Mouse (Mus musculus) hindbrain, embryonic 10.5 days (tissue): ENCODE results near the gene Pdcd4. TPM values are rescaled to one million over a fixed set of nuclear protein-coding genes. Genes with fewer than 3 reads are reported as not detected.
"Not testable (repeated sequence)": the region's sequence is repeated elsewhere in the genome, so short reads cannot be mapped to it uniquely, and the experiment has no call there.

Source experiments
- DNase-seq: peaks from one replicate; pipeline ENCODE4 v3.0.0-alpha.2; 2017; ENCODE audit warnings: low spot score
- H3K27ac ChIP-seq: fragments of 300-500 bp; sonication (generic); 2 replicates; pipeline ENCODE4 v1.5.1; 2016; ENCODE audit warnings: mild to moderate bottlenecking, moderate library complexity
- H3K27me3 ChIP-seq: fragments of 300-500 bp; sonication (generic); 2 replicates; pipeline ENCODE4 v1.6.1; 2016; ENCODE audit warnings: mild to moderate bottlenecking; ENCODE audit not compliant: poor library complexity, insufficient read depth, severe bottlenecking
- H3K36me3 ChIP-seq: fragments of 300-500 bp; sonication (generic); 2 replicates; pipeline ENCODE4 v1.6.1; 2016; ENCODE audit warnings: mild to moderate bottlenecking, moderate library complexity
- H3K4me1 ChIP-seq: fragments of 300-500 bp; sonication (generic); replicated peaks from 2 replicates; pipeline ENCODE4 v1.6.1; 2016; ENCODE audit warnings: mild to moderate bottlenecking
- H3K4me3 ChIP-seq: fragments of 300-500 bp; sonication (generic); 2 replicates; pipeline ENCODE4 v1.5.1; 2016; ENCODE audit warnings: mild to moderate bottlenecking, moderate library complexity
- H3K9me3 ChIP-seq: fragments of 300-500 bp; sonication (generic); 2 replicates; pipeline ENCODE4 v1.6.1; 2016; ENCODE audit warnings: mild to moderate bottlenecking, moderate library complexity
- WGBS: fragments of 180-500 bp; shearing (Covaris S2); methylation state at CpG from one replicate; pipeline ENCODE4 v1.1.7; 2016; 5-methylcytosine and 5-hydroxymethylcytosine counted together
- polyA plus RNA-seq: library from polyadenylated mRNA; unstranded; fragments of >200 nt; fragmentation: Nextera tagmentation; extraction: Ambion mirVana; gene quantifications from 2 replicates; pipeline ENCODE4 v1.2.1, GENCODE M21; 2016

Pdcd4 gene
- polyA plus RNA-seq, 1 experiment from 2014 or later = 49.9 TPM

DNA sequence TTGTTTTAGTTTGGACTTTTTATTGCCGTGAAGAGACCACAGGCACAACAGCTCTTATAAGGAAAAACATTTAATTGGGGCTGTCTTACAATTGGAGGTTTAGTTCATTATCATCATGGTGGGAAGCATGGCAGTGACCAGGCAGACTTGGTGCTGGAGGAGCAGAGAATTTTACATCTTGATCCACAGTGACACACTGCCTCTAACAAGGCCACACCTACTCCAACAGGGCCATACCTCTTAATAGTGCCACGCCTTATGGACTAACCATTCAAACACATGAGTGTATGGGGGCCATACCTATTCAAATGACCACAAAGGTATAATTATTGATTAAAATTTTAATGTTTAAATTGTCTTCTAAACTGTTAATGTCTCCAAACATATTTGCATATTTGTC, 65.5 kb downstream of the Pdcd4 start:
- DNase-seq = no peak
- no peaks in the 10 kb centered on the region for H3K27me3 ChIP-seq
- 96% methylated on average over 2 of the region's 2 CpGs for WGBS
- H3K4me1 ChIP-seq = 0 out of 2 replicates have a peak, but pooled peaks cover 3% of the 10 kb centered on the region
- no peak overlapping the region for H3K27ac ChIP-seq
- no peaks in the 10 kb centered on the region for H3K9me3 ChIP-seq
- peaks cover 4% of the 10 kb centered on the region; the same call in 1 of the 2 replicates for H3K36me3 ChIP-seq
- no peak overlapping the region for H3K4me3 ChIP-seq

DNA sequence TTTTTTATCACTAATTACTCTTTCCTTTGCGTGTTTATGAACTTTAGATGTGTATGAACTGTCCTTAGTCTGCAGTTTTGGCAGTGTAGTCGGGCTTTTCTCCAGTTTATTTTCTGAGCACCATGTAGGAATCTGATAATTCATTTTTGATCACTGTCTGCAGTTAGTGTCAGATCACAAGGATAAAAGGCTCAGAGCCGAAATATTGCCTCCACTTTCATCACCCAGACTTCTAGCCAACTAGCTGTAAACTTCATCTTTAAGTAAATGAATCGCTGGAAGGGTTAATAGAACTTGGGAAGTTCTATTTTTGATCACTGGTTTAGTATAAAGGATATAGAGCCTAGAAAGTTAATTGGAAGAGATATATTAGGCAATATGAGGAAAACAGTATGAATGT, 70.5 kb downstream of the Pdcd4 start:
- 0 out of 2 replicates have a peak, but pooled peaks cover 2% of the 10 kb centered on the region for H3K4me1 ChIP-seq
- no peaks in the 10 kb centered on the region for H3K9me3 ChIP-seq
- H3K36me3 ChIP-seq = peaks cover 4% of the 10 kb centered on the region; the same call in 1 of the 2 replicates
- no peaks in the 10 kb centered on the region for H3K27me3 ChIP-seq
- no peak for DNase-seq
- no peak overlapping the region for H3K4me3 ChIP-seq
- H3K27ac ChIP-seq = no peak overlapping the region
- WGBS = 92% methylated on average over 4 of the region's 4 CpGs

DNA sequence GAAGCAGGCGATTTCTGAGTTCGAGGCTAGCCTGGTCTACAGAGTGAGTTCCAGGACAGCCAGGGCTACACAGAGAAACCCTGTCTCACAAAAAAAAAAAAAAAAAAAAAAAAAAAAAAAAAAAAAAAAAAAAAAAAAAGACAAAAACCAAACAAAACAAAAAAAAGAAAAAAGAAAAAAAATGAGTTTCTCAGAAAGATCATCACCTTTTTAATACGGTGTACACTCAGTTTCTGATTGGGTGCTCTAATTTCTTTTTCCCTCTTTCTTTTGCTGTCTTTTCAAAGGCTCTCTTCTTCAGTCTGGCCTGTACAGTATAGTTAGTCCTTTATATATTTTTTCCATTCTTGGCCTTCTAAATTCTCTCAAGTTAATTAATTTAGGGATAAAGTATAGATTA, 72.3 kb downstream of the Pdcd4 start:
- not testable (repeated sequence) for DNase-seq, H3K4me3 ChIP-seq, H3K27ac ChIP-seq, H3K4me1 ChIP-seq, H3K36me3 ChIP-seq, H3K9me3 ChIP-seq, H3K27me3 ChIP-seq
- 89% methylated on average over 3 of the region's 3 CpGs for WGBS

DNA sequence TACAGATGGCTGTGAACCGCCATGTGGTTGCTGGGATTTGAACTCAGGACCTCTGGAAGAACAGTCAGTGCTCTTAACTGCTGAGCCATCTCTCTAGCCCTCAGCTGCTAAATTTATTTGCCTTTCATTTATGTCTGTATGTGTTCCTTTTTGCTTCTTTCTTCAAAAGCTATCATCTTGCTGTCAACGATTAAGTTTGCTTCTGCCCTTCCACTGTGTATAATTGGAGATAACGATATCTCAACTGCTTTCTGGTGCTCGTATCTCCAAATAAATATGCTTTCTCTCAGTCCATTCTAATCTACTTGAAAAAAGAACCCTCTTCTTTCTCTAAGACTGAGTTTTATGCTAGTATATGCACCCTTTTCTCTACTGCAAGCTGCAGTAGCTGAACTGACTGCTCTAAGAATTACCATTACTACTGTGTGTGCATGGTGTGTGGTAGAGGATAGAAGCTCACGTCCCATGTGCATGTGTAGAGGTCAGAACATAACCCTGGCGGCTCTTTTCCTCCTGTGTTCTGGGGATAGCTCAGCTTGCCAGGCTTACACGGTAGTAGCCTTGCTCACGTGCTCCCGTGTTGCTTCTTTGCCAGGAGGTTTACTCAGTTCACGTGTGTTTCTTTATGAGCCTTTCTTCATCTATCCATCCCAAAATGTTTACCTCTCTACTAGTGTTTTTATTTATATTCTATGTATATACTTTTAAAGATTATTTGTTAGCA, 73.0 kb downstream of the Pdcd4 start:
- Histone ChIP-seq H3K36me3 (peaks cover 4% of the 10 kb centered on the region; the same call in 1 of the 2 replicates), H3K4me1 (0 out of 2 replicates have a peak, but pooled peaks cover 7% of the 10 kb centered on the region), H3K4me3 (no peak overlapping the region), H3K27ac (no peak overlapping the region), H3K27me3 (no peaks in the 10 kb centered on the region), H3K9me3 (no peaks in the 10 kb centered on the region)
- 93% methylated on average over 10 of the region's 10 CpGs for WGBS
- DNase-seq = no peak

DNA sequence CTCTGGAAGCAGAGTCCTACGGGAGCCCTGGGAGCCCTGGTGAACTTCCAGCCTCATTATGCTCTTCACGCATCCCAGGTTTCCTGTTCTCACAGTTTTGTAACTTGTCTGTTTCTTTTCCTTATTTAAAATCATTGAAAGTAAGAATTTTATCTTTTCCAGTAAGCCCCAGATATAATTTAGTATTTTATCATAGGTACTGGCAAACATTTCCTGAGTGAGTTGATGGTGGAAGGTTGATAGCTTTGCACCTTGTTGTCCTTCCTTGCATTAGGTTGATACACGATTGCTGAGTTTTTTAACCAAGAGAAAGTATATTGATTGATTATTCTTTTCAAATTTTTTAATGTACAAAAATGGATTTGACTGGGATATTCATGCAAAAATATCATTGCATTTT, 77.2 kb downstream of the Pdcd4 start:
- no peak overlapping the region for H3K4me3 ChIP-seq
- H3K4me1 ChIP-seq = 0 out of 2 replicates have a peak, but pooled peaks cover 7% of the 10 kb centered on the region
- DNase-seq = no peak
- no peaks in the 10 kb centered on the region for H3K36me3 ChIP-seq
- no peaks in the 10 kb centered on the region for H3K9me3 ChIP-seq
- H3K27ac ChIP-seq = no peak overlapping the region
- no peaks in the 10 kb centered on the region for H3K27me3 ChIP-seq
- 86% methylated on average over 3 of the region's 3 CpGs for WGBS

DNA sequence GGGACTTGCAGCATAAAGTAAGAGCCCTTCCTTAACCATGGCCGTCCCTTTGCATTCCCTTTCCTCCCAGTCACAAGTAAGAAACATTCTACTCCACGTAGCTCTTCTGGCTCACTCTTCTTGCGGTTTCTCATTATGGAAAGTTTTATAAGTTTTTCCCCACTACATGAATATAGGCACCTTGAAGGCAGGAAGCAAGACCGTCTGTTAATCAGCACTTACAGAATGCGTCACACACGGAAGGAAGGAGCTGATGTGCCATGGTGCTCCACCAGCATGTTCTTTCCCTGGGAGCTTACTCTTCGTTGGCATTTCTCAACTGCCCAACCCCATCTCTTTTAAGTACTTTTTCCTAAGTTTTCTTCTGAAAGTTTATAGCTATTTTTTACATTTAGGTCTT, 79.9 kb downstream of the Pdcd4 start:
- no peaks in the 10 kb centered on the region for H3K27me3 ChIP-seq
- H3K27ac ChIP-seq = no peak overlapping the region
- 0 out of 2 replicates have a peak, but pooled peaks cover 7% of the 10 kb centered on the region for H3K4me1 ChIP-seq
- no peak for DNase-seq
- WGBS = 78% methylated on average over 7 of the region's 7 CpGs
- H3K36me3 ChIP-seq = peaks cover 11% of the 10 kb centered on the region
- no peak overlapping the region for H3K4me3 ChIP-seq
- peaks cover 6% of the 10 kb centered on the region for H3K9me3 ChIP-seq

DNA sequence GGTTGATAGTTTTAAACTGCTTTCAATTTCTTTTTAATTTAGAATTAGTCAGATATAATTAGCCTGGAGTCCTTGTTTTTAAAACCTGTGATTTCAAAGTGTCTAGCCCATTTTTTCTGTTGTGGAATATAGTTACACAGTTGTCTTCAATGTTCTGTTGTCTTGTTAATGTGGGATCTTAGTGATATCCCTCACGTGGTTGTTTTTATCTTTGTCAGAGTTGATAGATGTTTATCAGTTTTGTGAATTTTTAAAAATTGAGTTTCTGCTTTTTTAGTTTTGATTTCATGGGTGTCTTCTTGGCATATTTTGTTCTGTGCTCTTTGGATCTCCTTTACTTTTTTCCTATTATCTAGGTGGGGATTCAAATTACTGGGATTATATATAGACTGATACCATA, 81.6 kb downstream of the Pdcd4 start:
- Histone ChIP-seq H3K4me3 (no peak overlapping the region), H3K27me3 (no peaks in the 10 kb centered on the region), H3K9me3 (peaks cover 16% of the 10 kb centered on the region), H3K4me1 (no peaks in the 10 kb centered on the region), H3K36me3 (peaks cover 26% of the 10 kb centered on the region), H3K27ac (no peak overlapping the region)
- 95% methylated on average over 1 of the region's 1 CpGs for WGBS
- DNase-seq = no peak

Other genes with a start within 250 kb of the Pdcd4 start
- 0.42 and 1.1 TPM in 2 replicates for gene Rbm20, start 214.9 kb upstream of the Pdcd4 start, polyA plus RNA-seq
- 56.3 and 57.8 TPM in 2 replicates for gene Shoc2, start 52.1 kb downstream of the Pdcd4 start, polyA plus RNA-seq
- gene Bbip1, start 52.4 kb downstream of the Pdcd4 start, polyA plus RNA-seq = 112 and 124 TPM in 2 replicates
- gene Adra2a, start 151.9 kb downstream of the Pdcd4 start, polyA plus RNA-seq = 0.65 and 1.8 TPM in 2 replicates